Mouse (Mus musculus) midbrain, embryonic 12.5 days (tissue): ENCODE results near the gene Lcn5. TPM values are rescaled to one million over a fixed set of nuclear protein-coding genes. Genes with fewer than 3 reads are reported as not detected.

ENCODE experiments used
- polyA plus RNA-seq: library from polyadenylated mRNA; unstranded; fragments of >200 nt; fragmentation: Nextera tagmentation; extraction: Ambion mirVana; gene quantifications from 2 replicates; pipeline ENCODE4 v1.2.1, GENCODE M21; 2016

The Lcn5 gene
- polyA plus RNA-seq, 1 experiment from 2014 or later = not detected

Other genes with a start within 250 kb of the Lcn5 start
- 0.09 TPM in 1 of 2 replicates, not detected in the other for gene Fut7, start 234.7 kb upstream of the Lcn5 start, polyA plus RNA-seq
- gene Abca2, start 229.2 kb upstream of the Lcn5 start, polyA plus RNA-seq = 9.4 and 10.3 TPM in 2 replicates
- gene Clic3, start 201.1 kb upstream of the Lcn5 start, polyA plus RNA-seq = 2.5 and 2.9 TPM in 2 replicates
- 42.9 and 48.6 TPM in 2 replicates for gene Paxx, start 196.9 kb upstream of the Lcn5 start, polyA plus RNA-seq
- 1.5 and 1.8 TPM in 2 replicates for gene Ptgds, start 187.9 kb upstream of the Lcn5 start, polyA plus RNA-seq
- gene Lcn12, start 164.0 kb upstream of the Lcn5 start, polyA plus RNA-seq = not detected in 2 replicates
- gene Fbxw5, start 157.2 kb upstream of the Lcn5 start, polyA plus RNA-seq = 104 and 112 TPM in 2 replicates
- gene C8g, start 156.2 kb upstream of the Lcn5 start, polyA plus RNA-seq = 5.1 and 5.3 TPM in 2 replicates
- gene Traf2, start 111.0 kb upstream of the Lcn5 start, polyA plus RNA-seq = 32.3 and 32.4 TPM in 2 replicates
- gene Edf1, start 100.1 kb upstream of the Lcn5 start, polyA plus RNA-seq = 362 and 366 TPM in 2 replicates
- gene Mamdc4, start 83.1 kb upstream of the Lcn5 start, polyA plus RNA-seq = 5.1 and 7.2 TPM in 2 replicates
- 166 and 173 TPM in 2 replicates for gene Phpt1, start 82.7 kb upstream of the Lcn5 start, polyA plus RNA-seq
- gene Ajm1, start 76.2 kb upstream of the Lcn5 start, polyA plus RNA-seq = 1.8 and 1.9 TPM in 2 replicates
- gene Rabl6, start 49.4 kb upstream of the Lcn5 start, polyA plus RNA-seq = 69.3 and 71.0 TPM in 2 replicates
- 0.20 and 0.36 TPM in 2 replicates for gene Ccdc183, start 40.3 kb upstream of the Lcn5 start, polyA plus RNA-seq
- 15.4 and 20.7 TPM in 2 replicates for gene Tmem141, start 35.9 kb upstream of the Lcn5 start, polyA plus RNA-seq
- 1.6 and 2.2 TPM in 2 replicates for gene Fcna, start 29.9 kb upstream of the Lcn5 start, polyA plus RNA-seq
- not detected in 2 replicates for gene Lcn8, start 4.8 kb upstream of the Lcn5 start, polyA plus RNA-seq
- gene Lcn6, start 18.8 kb downstream of the Lcn5 start, polyA plus RNA-seq = not detected in 2 replicates
- gene Lcn10, start 24.8 kb downstream of the Lcn5 start, polyA plus RNA-seq = not detected in 2 replicates
- not detected in 2 replicates for gene Obp2a, start 42.1 kb downstream of the Lcn5 start, polyA plus RNA-seq
- 76.1 and 78.5 TPM in 2 replicates for gene Bmyc, start 48.8 kb downstream of the Lcn5 start, polyA plus RNA-seq
- not detected in 2 replicates for gene Obp2b, start 79.1 kb downstream of the Lcn5 start, polyA plus RNA-seq
- not detected in 2 replicates for gene Lcn3, start 107.6 kb downstream of the Lcn5 start, polyA plus RNA-seq
- gene Lcn11, start 119.1 kb downstream of the Lcn5 start, polyA plus RNA-seq = not detected in 2 replicates
- not detected in 2 replicates for gene Gm13539, start 124.3 kb downstream of the Lcn5 start, polyA plus RNA-seq
- gene Glt6d1, start 157.9 kb downstream of the Lcn5 start, polyA plus RNA-seq = not detected in 2 replicates
- not detected in 2 replicates for gene Lcn9, start 165.2 kb downstream of the Lcn5 start, polyA plus RNA-seq
- not detected in 2 replicates for gene Sohlh1, start 189.3 kb downstream of the Lcn5 start, polyA plus RNA-seq
- gene Kcnt1, start 205.8 kb downstream of the Lcn5 start, polyA plus RNA-seq = 2.4 TPM in 2 replicates